Mouse (Mus musculus) left cerebral cortex, adult 18-20 months (tissue): ENCODE measurements around the gene Dnmt3a. TPM values are rescaled to one million over a fixed set of nuclear protein-coding genes. Genes with fewer than 3 reads are reported as not detected.

ENCODE experiments used
- DNase-seq, 2 experiments: peaks; one replicate each; pipeline ENCODE4 v3.0.0; 2021 to 2022; ENCODE audit warnings: low spot score in 2 of 2, mixed read lengths in 1 of 2
- total RNA-seq, 2 experiments: library from RNA; stranded (reverse); gene quantifications; 2 replicates each; pipeline ENCODE4 v1.2.3; 2021

Dnmt3a gene
- total RNA-seq, 2 experiments from 2014 or later, result 86.7 to 94.0 TPM

DNA sequence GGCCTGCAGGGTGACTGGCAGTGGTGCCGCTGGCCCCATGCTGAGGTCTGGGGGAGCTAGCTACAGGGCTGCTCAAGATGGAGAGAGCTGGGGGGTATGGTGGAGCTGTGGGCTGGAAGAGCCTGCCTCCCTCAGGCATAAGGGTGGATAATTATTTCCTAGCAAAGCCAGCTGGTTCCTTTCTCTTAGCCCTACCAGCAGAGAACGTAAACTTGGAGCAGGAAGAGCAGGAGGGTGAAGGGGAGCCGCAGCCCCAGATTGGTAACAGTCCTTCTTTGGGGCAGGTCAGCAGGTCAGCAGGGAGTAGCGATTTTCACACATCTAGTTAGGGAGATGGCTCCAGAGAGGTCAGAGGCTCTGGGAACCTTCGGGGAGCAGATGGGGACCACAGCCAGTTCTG is 44.4 kb downstream of the Dnmt3a start:
- no peak for DNase-seq

DNA sequence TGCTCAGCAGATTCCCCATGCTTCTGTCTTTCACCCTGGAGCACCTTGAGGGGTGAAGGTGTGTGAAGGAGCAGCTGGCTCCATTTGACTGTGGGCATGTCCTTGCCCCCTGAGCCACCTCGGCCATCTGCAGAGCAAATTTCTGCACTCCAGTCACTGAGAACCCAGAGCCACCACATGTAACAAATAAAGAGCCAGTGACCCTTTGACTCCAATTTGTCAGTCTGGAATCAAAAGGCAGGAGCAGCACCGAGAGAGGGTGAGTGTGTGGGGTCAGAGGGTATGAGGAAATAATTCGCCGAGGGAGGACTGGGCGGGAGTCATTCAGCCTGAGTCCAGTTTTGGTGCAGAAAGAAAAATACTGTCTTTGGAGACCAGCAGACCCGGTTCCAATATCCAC is 44.9 kb downstream of the Dnmt3a start:
- no peak for DNase-seq

DNA sequence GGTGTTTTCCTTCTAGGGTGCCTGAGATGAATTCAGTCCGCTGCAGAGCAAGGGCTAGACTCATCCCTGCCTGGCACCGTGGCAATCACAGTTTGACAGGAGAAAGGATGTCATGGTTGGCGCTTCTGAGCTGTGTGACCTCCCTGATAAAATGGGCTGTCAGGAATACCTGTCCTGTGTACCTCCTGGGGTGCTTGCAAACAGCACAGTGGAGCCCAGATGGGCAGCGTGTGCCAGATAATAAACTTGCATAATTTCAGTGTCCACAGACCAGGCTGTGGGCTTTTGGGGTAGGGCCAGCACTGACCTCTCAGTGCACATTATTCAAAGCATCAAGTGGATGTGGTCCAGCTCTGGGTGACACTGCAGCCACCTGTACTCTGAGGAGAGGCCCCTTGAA is 45.4 kb downstream of the Dnmt3a start:
- no peak for DNase-seq

DNA sequence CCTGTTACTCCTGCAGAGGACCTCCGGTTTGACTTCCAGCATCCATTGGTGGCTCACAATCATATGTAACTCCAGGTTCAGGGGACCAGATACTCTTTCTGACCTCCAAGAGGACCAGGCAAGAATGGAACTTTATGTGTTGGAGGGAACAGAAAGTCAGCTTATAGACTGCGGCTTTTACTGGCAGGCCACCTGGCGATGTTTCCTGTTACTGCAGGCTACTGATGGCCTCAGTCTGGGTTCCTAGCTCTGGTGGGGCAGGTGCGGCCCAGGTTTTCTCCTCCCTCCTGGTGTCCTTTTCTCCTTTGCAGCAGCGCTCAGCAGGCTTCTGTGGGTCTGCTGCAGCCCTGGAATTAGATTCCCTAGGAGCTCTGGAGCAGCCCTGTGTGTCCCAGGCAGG is 46.7 kb downstream of the Dnmt3a start:
- no peak for DNase-seq

DNA sequence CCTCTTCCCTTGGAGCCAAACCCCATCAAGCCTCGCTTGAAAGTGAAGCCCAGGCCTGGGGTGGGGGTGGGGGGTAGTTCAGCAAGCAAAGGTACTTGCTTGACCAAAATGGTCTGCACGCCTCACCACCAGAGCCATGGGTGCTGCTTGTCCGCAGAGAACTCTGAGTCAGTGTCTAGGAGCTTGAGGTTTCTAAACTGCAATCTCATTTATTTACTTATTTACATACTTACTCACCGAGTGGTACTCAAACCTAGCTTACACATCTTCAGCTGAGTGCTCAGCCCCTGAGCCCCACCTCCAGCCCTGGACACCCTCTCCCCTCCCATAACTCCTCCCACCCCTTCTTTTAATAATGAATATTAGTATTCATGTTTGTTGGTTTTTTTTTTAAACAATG is 48.6 kb downstream of the Dnmt3a start:
- DNase-seq, result no peak

DNA sequence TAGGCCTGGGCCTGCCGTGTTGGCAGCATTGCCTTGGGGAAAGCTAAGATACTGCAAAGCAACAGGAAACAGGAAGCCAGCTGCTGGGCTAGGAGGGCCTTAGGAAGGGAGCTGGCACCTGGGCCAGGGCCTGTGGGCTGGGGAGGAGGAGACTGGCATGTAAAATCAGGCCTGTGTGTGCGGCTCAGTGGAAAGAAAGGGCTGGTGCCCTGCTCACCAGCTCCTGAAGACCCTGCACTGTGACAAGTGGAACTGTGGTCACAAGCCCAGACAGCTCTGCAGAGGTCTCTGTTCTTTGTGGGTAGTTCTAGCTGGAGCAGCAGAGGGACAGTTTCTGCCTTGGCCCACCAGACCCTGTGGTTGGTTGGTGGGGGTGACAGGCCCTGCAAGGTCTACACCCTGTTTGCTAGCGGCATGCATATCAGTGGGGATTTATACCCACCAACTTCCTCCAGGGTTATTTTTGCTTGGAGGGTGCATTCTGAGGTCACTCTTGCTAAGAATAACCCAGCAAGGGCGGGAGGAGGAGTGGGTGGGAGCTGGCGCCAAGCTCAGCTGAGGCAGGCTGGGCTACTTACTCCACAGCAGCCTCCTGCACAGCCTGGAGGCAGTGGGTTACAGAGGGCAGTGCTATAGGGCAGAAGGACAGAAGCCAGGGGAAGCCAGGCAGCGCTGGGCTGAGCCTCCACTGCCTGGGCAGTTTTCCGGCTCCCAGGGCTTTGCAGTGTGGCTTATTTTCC is 50.1 kb downstream of the Dnmt3a start:
- no peak for DNase-seq

- DNase-seq, result no peak
Observed at GRCm38 (mm10) chr12:3856748-3857147, 50.9 kb downstream of the Dnmt3a start.

- no peak for DNase-seq
Observed at GRCm38 (mm10) chr12:3857231-3857630, 51.4 kb downstream of the Dnmt3a start.

DNA sequence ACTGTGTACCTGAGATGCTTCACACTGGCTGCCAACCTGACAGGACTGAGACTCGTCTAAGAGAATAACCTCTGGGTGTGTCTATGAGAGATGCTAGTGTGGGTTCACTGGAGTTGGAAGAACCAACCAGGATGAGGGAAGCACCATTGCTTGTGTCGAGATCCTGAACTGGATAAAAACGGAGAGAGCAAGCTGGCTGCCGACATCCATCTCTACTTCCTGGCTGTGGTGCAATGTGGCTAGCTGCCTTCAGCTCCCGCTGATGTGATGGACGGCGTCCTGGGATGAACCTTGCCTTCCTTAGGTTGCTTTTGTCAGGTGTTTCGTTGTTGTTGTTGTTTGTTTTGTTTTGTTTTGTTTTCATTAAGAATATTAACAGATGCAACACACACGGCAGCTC is 52.0 kb downstream of the Dnmt3a start:
- no peak for DNase-seq

DNA sequence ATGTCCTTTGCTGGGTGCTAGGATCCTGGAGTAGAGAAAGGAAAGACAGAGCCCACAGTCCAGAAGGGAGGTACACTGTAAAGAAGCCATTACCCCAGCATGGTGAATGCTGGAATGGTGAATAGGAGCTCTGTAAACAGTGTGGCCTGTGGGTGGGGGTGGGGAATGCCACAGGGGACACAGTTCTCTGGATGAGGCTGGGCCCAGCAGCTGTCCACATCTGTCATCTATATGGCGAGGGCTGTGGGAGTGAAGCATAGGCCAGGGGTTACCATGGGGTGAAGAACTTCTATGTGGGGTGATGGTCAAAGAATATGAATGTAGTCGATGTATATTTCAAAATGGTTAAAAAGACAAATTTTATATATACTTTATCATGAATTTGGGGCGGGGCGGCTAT is 52.9 kb downstream of the Dnmt3a start:
- no peak for DNase-seq

DNA sequence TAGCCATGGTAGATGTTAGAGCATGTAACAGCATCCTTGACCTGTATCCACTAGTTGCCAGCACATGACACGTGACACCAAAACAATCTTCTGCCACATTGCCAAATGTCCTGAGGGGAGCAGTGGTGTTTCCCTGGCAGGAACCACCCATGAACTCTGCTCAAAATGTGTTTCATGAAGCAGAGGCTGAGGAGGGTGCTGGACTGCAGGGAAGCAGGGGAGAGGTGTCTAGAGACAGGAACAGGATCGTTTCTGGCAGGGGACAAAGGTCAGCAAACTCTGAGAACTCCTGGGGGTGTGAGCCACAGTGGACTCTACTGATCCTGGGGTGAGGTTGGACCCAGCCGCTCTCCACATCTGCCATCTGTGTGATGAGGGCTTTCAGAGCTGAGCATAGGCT is 53.7 kb downstream of the Dnmt3a start:
- DNase-seq, result no peak

DNA sequence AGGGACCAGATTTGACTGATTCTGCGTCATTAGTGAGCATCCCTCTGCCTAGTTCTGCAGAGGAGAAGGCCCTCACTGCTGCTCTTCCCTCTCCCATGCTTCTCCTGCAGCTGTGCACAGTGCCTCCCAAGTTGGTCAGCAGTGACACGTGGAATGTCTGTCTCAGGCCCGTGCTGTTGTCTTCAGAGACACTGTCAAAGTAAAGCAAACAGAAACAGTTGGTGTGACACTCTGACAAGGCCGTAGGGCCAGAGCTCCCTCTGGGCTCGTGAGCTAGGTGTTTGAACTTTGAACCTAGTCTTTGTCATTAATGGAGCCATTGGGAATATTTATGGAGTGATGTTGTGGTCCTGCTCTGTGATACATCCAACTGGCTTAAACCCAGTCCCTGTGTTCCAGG is 54.2 kb downstream of the Dnmt3a start:
- no peak for DNase-seq

GRCm38 (mm10) chr12:3861665-3862228 is 55.9 kb downstream of the Dnmt3a start:
- no peak for DNase-seq

- no peak for DNase-seq
Observed at GRCm38 (mm10) chr12:3862253-3862652, 56.4 kb downstream of the Dnmt3a start.

- DNase-seq, result no peak
Observed at GRCm38 (mm10) chr12:3864208-3864607, 58.4 kb downstream of the Dnmt3a start.

DNA sequence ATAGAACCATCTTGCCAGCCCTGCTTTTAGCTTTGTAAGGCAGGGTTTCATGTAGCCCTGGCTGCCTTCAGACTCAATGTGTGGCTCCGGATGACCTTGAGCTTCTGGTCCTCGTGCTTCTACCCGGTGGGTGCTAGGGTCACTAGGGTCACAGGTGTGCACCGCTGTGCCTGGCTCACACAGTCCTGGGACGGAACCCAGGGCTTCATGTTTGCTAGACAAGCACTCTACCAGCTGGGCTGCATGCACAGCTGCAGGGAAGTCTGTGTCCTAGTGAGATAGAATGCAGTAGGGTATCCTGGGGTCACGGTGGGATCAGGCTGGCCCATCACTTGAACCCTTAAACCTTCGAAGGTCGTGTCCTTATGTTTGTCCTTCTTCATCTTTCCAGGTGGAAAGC is 59.8 kb downstream of the Dnmt3a start:
- DNase-seq, result no peak

- no peak for DNase-seq
Observed at GRCm38 (mm10) chr12:3866654-3867370, 61.0 kb downstream of the Dnmt3a start.

DNA sequence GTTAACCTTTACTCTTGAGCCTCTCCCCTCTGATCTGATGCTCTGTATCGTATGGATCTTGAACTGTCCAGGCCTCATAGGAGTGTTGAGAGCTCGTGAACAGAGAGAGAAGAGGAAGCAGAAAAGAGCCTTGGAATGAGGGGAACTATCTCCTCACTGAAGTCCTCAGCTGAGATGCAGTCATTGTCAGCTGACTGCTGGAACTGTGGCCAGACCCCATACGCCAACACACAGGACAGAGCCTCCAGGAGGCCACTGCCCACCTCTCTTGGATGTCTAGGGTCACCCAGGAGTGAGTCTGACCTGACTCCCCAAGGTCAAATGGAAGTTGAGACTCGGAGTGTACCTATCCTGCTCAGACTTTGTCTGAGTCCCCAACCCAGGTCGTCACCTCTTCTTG is 62.3 kb downstream of the Dnmt3a start:
- no peak for DNase-seq

GRCm38 (mm10) chr12:3868676-3869458 is 63.1 kb downstream of the Dnmt3a start:
- DNase-seq, result no peak

DNA sequence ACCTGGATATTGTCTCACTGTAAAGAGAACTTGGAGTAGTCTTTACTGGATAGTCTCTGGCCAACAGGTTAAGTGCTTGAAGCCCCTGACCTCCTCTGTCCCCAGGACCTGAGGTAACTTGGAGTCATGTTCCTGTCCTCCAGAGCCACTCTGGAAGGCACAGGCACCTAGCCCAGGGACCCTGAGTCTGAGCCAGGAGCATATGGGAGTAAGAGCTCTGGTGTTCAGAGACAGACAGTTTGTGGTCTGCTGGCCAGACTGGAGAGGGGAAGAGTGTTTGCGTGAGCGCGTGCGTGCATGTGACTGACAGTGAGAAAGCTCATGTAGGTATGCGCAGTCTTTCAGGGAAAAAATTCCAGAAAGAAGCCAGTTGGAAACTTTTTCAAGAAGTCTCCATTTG is 64.2 kb downstream of the Dnmt3a start:
- no peak for DNase-seq

DNA sequence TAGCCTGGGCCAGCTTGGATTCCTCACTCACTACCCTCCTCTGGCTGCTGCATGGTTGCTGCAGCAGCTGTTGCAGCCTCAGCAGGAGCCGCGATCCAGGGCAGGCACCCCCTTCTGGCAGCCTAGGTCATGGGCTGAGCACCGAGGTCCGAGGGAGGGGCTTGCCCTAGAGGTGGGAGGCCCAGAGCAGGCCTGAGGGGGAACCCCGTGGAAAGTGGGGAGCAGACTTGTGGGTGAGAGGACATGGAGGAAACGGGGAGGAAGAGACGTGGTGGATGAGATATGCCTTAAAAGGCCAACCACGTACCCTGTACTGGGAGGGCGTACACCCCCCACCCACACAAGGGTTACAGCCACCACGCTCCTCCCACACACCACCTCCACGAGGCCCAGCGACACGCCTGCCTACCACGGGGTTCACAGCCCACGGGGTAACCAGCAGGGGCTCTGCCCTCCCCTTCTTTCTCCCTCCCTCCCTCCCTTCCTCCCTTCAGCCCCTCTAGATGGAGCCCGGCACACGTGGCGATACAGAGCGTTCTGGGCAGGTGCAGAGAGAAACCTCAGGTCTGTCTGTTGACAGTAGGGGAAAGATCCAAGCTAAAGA is 65.2 kb downstream of the Dnmt3a start:
- DNase-seq, result no peak
